Mouse (Mus musculus): ENCODE measurements around the gene Riok1.

The Riok1 gene

DNA sequence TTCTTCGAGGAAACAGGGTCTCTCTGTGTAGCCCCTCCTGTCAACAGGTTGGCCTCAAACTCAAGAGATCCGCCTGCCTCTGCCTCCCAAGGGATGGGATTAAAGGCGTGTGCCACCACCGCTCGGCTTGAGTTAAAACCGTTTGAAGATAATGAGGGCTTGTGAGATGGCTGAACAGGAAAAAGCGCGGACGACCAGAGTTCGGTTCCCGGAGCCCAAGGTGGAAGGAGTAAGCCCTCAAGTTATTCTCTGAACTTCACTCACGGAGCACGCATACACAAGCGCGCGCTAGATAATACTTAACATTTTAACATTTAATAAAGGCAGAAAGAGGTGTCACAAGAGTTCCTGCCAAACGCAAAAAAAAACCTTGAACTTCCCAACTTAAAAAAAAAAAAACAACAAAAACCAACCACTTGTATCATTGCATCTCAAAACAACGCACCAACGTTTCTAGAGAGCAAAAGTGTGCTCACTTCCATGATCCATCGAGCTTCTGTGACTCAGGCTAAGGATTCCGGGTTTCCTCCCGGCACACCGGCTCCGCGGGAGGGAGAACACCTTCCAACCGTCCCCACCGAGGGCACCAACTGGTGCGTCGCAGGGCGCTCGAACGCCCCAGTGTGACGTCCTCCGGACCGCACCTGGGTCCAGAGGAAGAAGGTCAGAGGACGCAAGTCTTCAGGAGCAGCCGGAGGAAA, at the start of gene Riok1:
Riok1 (plus strand) TSS at position 653 of the 701 bp plus-strand sequence.
- DNase-seq = no peak

DNA sequence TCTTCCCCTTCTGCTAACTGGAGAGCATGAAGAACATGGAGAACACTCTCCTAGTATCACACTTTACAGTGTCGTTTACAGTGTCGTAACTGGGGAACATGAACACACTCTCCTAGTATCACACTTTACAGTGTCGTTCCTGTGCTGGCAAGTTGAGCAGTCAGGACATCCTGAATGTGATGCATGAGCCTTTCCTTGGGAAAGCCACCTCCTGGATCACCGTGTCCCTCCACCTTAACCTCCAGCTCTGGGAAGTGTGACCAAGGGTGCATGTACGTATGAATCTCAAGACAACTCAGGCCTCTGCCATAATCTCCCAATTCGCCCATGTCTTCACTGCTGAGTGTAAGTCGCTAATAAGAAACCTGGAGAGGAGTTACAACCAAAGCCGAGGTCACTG, 47.1 kb upstream of the Riok1 start:
- no peak for DNase-seq

- DNase-seq = no peak
Measured at GRCm38 (mm10) chr13:37992638-37993371, 44.0 kb upstream of the Riok1 start.

DNA sequence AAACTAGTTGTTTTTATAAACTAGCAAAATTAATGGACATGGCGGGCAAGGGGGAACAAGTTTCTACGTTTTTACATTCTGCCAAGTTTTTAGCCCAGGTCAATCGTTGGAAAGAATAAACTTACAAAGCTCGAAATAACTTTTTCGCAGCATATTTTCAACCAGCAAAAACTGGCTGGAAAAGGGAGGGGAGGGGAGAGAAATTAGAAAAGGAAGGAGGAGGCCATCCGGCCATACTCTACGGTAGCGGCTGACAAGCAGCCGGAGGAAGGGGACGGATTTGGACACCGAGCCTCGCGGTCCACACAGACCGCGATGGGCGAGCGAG, 43.5 kb upstream of the Riok1 start:
- DNase-seq = peak; percentile 6

- DNase-seq = peak; percentile 96
Measured at GRCm38 (mm10) chr13:37993704-37994404, 42.9 kb upstream of the Riok1 start, which contains the start of gene Ssr1. Gene Ssr1 (minus strand): TSS chr13:37994217.

DNA sequence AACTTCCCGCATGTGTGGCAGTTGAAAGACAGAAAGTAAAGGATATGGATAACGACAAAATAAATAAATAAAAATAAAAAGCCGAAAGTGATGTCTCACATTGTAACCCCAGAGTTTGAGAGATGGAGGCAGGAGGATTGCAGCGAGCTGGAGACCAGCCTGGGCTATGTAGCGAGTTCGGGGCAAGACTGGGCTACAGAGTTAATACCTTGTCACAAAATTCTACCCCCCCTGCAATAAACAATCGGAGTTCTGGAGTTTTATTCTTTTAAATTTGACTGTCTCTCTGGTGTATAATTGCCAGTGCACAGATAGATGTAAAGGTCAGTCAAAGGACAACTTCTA, 42.4 kb upstream of the Riok1 start:
- no peak for DNase-seq

DNA sequence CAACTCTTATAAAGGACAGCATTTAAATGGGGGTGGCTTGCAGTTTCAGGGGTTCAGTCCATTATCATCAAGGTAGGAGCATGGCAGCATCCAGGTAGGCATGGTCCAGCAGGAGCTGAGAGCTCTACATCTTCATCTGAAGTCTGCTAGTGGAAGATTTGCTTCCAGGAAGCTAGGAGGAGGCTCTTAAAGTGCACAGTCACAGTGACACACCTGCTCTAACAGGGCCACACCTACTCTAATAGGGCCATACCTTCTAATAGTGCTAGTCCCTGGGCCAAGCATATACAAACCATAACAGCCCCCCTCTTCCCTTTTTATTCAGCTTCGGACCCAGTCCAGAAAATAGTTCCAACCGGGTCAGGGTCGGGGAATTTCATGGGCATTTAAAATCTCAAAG, 37.1 kb upstream of the Riok1 start:
- no peak for DNase-seq

DNA sequence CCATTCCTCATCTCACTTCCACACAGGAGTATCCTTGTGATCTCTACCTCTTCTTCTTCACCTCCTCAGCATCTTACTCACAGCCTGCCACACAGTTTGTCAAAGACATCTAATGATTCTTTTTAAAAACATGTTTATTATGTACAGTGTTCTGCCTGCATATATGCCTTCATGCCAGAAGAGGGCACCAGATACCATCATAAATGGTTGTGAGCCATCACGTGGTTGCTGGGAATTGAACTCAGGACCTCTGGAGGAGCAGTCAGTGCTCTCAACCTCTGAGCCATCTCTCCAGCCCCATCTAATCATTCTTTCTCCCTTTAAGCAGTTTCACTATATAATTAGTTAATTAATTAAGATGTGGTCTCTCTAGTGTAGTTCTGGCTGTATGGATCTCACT, 34.3 kb upstream of the Riok1 start:
- no peak for DNase-seq

GRCm38 (mm10) chr13:38007972-38008371, 28.8 kb upstream of the Riok1 start:
- no peak for DNase-seq

DNA sequence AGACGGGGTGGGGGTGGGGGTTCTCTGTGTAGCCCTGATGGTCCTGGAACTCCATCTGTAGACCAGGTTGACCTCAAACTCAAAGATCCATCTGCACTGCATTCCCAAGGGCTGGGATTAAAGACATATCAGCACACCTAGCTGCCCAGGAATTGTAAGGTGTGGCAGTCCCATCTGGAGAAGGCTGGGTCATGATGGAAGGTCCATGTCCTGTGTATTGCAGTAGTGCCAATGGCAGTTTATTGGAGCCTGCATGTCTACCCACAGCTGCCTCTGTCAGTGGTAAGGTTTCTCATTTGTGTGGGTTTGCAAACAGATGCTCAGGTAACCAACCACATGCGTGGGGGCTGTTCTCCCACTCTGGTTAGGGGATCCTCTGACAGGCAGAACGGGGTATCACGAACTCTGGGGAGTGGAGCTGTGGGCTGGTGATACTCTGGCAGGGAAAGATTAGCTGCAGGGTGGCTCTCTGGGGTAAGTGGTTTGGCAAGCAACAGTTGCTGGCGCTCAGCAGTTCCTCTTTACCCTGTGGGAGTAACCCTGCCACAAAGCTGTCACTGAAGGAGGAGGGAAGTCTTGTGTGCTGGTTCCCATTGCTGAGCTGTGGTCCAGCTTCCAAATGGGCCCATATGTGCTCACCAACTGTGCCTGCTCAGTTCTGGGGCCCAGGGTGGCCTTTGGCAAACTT, 26.9 kb upstream of the Riok1 start:
- DNase-seq = no peak

DNA sequence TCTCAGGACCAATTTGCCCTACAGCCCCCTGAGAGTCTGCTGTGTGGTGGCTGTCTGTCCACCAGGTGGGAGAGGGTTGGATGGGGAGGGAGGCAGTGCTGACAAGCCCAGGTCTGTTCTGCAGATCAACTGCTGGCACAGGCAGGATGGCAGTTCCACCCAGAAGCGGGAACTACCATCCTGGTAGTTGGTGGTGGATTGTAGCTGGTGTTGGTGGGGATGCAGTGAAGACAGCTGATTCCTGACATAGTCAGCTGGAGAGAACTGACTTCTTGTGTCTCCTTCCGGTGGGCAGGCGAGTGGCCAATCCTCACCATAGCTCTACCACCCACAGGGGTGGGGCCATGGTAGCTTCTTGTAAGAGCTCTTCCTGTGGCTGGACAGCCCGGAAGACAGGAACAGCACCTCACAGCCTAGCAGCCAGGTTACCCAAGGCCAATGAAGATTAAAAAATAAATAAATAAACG, 26.3 kb upstream of the Riok1 start:
- DNase-seq = no peak

- DNase-seq = no peak
Measured at GRCm38 (mm10) chr13:38012436-38012835, 24.4 kb upstream of the Riok1 start.

DNA sequence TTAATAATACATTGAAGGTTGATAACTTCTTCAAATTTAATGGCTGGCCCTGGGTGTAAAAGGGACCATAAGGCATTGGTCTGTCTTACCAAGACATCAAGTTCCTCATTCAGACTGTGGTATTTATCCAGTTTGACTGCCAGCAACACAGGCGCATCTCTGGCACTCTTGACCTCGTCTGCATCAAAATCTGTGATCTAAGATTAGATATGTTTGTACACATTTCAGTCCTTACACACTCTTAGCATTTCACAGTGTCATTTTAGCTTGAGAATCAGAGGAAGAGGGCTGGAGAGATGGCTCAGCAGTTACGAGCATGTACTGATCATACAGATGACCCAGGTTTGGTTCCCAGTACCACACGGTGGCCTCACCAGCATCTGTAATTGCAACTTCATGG, 21.2 kb upstream of the Riok1 start:
- no peak for DNase-seq

- DNase-seq = no peak
Measured at GRCm38 (mm10) chr13:38018791-38019190, 18.0 kb upstream of the Riok1 start.

DNA sequence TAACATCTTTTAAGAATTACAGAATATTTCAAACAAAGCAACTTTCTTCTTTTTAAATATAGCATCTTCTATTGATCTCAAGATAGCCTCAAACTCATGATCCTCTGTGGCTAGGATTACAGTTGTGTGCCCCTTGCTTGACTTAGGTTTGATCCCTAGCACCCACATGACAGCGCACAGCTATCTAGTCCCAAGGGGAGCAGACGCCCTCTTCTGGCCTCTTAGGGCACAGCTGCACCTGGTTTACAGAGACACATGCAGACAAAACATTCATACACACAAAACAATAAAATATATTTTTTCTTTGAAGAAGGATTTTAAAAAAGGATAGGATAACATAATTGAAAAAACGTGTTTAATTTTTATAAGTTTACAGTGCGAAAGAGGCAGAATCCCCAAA, 10.9 kb upstream of the Riok1 start:
- peak; percentile 9 for DNase-seq

- DNase-seq = no peak
Measured at GRCm38 (mm10) chr13:38027618-38028248, 9.1 kb upstream of the Riok1 start.

- DNase-seq = no peak
Measured at GRCm38 (mm10) chr13:38028407-38028806, 8.4 kb upstream of the Riok1 start.

DNA sequence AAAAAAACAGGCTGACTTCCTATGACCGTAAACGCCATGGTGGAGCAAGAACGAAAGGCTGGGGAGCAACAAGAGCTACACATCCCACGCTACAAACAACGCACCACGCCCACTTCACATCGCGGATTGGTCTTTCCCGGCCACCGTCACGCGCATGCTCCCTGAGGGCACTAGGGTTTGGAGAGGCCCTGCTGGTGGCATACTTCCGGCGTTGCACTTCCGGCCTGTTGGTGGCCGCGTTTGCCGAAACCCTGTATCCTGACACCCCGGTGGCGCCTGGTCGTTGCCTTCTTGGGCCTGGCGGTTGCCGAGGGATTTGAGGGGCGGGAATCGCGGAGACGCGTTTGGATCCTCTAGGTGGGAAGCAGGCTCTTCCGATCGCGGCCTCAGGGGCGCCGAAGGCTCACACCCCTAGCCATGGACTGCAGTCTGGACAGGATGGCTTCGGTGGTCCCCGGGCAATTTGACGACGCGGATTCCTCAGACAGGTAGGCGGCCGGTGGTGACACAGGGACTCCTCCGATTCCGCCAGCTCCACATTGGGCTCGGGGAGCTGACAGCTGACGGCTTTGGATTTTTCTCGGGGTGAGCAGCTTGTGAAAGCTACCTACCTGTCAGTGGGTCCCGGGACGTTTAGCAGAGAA, 371 bp downstream of the Riok1 start, which contains the start of gene Cage1:
Cage1 (minus strand) TSS at position 26 of the 644 bp plus-strand sequence.
- DNase-seq = peak; percentile 98

- DNase-seq = peak; percentile 22
Measured at GRCm38 (mm10) chr13:38037811-38038210, 1.0 kb downstream of the Riok1 start.

GRCm38 (mm10) chr13:38049888-38050287, 13.1 kb downstream of the Riok1 start:
- no peak for DNase-seq

- no peak for DNase-seq
Measured at GRCm38 (mm10) chr13:38062678-38063077, 25.9 kb downstream of the Riok1 start.
